Mouse (Mus musculus) G1E (cell line): ENCODE measurements around the gene Ptprj. TPM values are rescaled to one million over a fixed set of nuclear protein-coding genes. Genes with fewer than 3 reads are reported as not detected.

Source experiments
- ATAC-seq: 2 replicates; pipeline ENCODE4 v1.8.0; 2016; ENCODE audit warnings: mild to moderate bottlenecking; ENCODE audit not compliant: insufficient number of reproducible peaks, poor library complexity, low FRiP score, severe bottlenecking; ENCODE audit errors: extremely low read depth
- DNase-seq: peaks from one replicate; pipeline ENCODE4 v3.0.0; 2012; ENCODE audit warnings: low spot score
- H3K27me3 ChIP-seq: 2 replicates; pipeline ENCODE4 v1.6.1; 2012; ENCODE audit warnings: mild to moderate bottlenecking, low read length, inconsistent platforms; ENCODE audit not compliant: insufficient read depth
- H3K36me3 ChIP-seq: replicated peaks from 2 replicates; pipeline ENCODE3; 2012; ENCODE audit warnings: mild to moderate bottlenecking, inconsistent platforms
- H3K4me1 ChIP-seq: 2 replicates; pipeline ENCODE4 v1.6.1; 2012; ENCODE audit warnings: low read depth, low read length, inconsistent platforms, mixed read lengths; ENCODE audit not compliant: insufficient read depth
- H3K4me3 ChIP-seq: 2 replicates; pipeline ENCODE4 v1.5.1; 2012; ENCODE audit warnings: low read depth, mild to moderate bottlenecking, inconsistent platforms, low read length, moderate library complexity, mixed read lengths
- H3K9me3 ChIP-seq: replicated peaks from 2 replicates; pipeline ENCODE4 v1.6.1; 2012; ENCODE audit warnings: inconsistent platforms
- CTCF ChIP-seq: IDR thresholded peaks from 2 replicates; pipeline ENCODE4 v1.5.1; 2012; ENCODE audit warnings: low read depth, low read length, inconsistent platforms, mixed read lengths
- GATA1 ChIP-seq: IDR thresholded peaks from 2 replicates; pipeline ENCODE4 v1.6.1; 2012; ENCODE audit warnings: borderline replicate concordance, low read length, inconsistent platforms, mixed read lengths
- GATA2 ChIP-seq: IDR thresholded peaks from 2 replicates; pipeline ENCODE4 v1.6.1; 2012; ENCODE audit warnings: low read depth, low read length, inconsistent platforms, borderline replicate concordance
- POLR2AphosphoS5 ChIP-seq: IDR thresholded peaks from 2 replicates; pipeline ENCODE4 v1.6.1; 2012; ENCODE audit warnings: low read depth, low read length, inconsistent platforms; ENCODE audit not compliant: insufficient replicate concordance
- TAL1 ChIP-seq: conservative IDR thresholded peaks from 2 replicates; pipeline ENCODE4 v1.6.1; 2012; ENCODE audit warnings: low read depth, low read length, inconsistent platforms, mixed read lengths
- polyA plus RNA-seq: library from polyadenylated mRNA; stranded (reverse); fragments of >175 nt; gene quantifications from 2 replicates; pipeline ENCODE4 v1.2.3, GENCODE M21; 2012
- total RNA-seq, 2 experiments: library from RNA; stranded (forward) in 1 of 2; stranded (reverse) in 1 of 2; fragments of 200-1000 nt in 1 of 2; fragments of >200 nt in 1 of 2; fragmentation: Nextera tagmentation in 1 of 2; gene quantifications; 2 replicates each; pipeline ENCODE4 v1.2.3; 2014 to 2017

The Ptprj gene
- total and polyA plus RNA-seq, 3 experiments, result 0.02 to 0.44 TPM; not detected in 1

GRCm38 (mm10) chr2:90522455-90522854 is 58.0 kb downstream of the Ptprj start:
- H3K4me1 ChIP-seq, result no peaks in the 10 kb centered on the region
- H3K9me3 ChIP-seq, result no peaks in the 10 kb centered on the region
- ATAC-seq (no peak), DNase-seq (no peak)
- no peak overlapping the region for H3K4me3 ChIP-seq
- no peaks in the 10 kb centered on the region for H3K36me3 ChIP-seq
- TF ChIP-seq CTCF (no peak), TAL1 (no peak), GATA2 (no peak), GATA1 (no peak), POLR2AphosphoS5 (no peak)
- no peaks in the 10 kb centered on the region; the same call in 1 of the 2 replicates for H3K27me3 ChIP-seq

- DNase-seq (no peak), ATAC-seq (no peak)
- Histone ChIP-seq H3K9me3 (no peaks in the 10 kb centered on the region), H3K4me1 (no peaks in the 10 kb centered on the region), H3K36me3 (no peaks in the 10 kb centered on the region), H3K4me3 (no peak overlapping the region), H3K27me3 (no peaks in the 10 kb centered on the region; the same call in 1 of the 2 replicates)
- TF ChIP-seq CTCF (no peak), GATA1 (no peak), GATA2 (no peak), TAL1 (no peak), POLR2AphosphoS5 (no peak)
These were observed 58.5 kb downstream of the Ptprj start for GRCm38 (mm10) chr2:90521909-90522308.

GRCm38 (mm10) chr2:90518296-90518695 is 62.2 kb downstream of the Ptprj start:
- DNase-seq (no peak), ATAC-seq (no peak)
- Histone ChIP-seq H3K27me3 (peaks cover 6% of the 10 kb centered on the region; the same call in 1 of the 2 replicates), H3K36me3 (no peaks in the 10 kb centered on the region), H3K9me3 (no peaks in the 10 kb centered on the region), H3K4me3 (no peak overlapping the region), H3K4me1 (no peaks in the 10 kb centered on the region)
- TF ChIP-seq TAL1, result no peak
- TF ChIP-seq POLR2AphosphoS5, result no peak
- no peak for TF ChIP-seq GATA1
- no peak for TF ChIP-seq GATA2
- no peak for TF ChIP-seq CTCF

- ATAC-seq (no peak), DNase-seq (no peak)
- no peaks in the 10 kb centered on the region for H3K4me1 ChIP-seq
- H3K4me3 ChIP-seq, result no peak overlapping the region
- peaks cover 6% of the 10 kb centered on the region; the same call in 1 of the 2 replicates for H3K27me3 ChIP-seq
- H3K36me3 ChIP-seq, result no peaks in the 10 kb centered on the region
- TF ChIP-seq GATA1 (no peak), GATA2 (no peak), CTCF (no peak)
- no peaks in the 10 kb centered on the region for H3K9me3 ChIP-seq
These were observed 65.5 kb downstream of the Ptprj start for GRCm38 (mm10) chr2:90514969-90515368.

- no peaks in the 10 kb centered on the region for H3K4me1 ChIP-seq
- ATAC-seq, result no peak
- no peaks in the 10 kb centered on the region for H3K9me3 ChIP-seq
- peaks cover 4% of the 10 kb centered on the region; the same call in 1 of the 2 replicates for H3K27me3 ChIP-seq
- no peak overlapping the region for H3K4me3 ChIP-seq
- TF ChIP-seq POLR2AphosphoS5 (no peak), CTCF (no peak), TAL1 (no peak), GATA2 (no peak), GATA1 (no peak)
- DNase-seq, result no peak
- no peaks in the 10 kb centered on the region for H3K36me3 ChIP-seq
These were observed 71.2 kb downstream of the Ptprj start for GRCm38 (mm10) chr2:90509268-90509667.

- Histone ChIP-seq H3K4me3 (no peak overlapping the region), H3K36me3 (no peaks in the 10 kb centered on the region), H3K9me3 (no peaks in the 10 kb centered on the region), H3K4me1 (no peaks in the 10 kb centered on the region), H3K27me3 (peaks cover 7% of the 10 kb centered on the region; the same call in 1 of the 2 replicates)
- no peak for DNase-seq
- ATAC-seq, result no peak
- TF ChIP-seq GATA1 (no peak), POLR2AphosphoS5 (no peak), CTCF (no peak), GATA2 (no peak), TAL1 (no peak)
These were observed 74.3 kb downstream of the Ptprj start for GRCm38 (mm10) chr2:90506143-90506542.

- TF ChIP-seq GATA2, result no peak
- TF ChIP-seq POLR2AphosphoS5, result no peak
- no peak for TF ChIP-seq CTCF
- no peak for TF ChIP-seq GATA1
- TF ChIP-seq TAL1, result no peak
- Histone ChIP-seq H3K4me1 (no peaks in the 10 kb centered on the region), H3K36me3 (no peaks in the 10 kb centered on the region), H3K9me3 (no peaks in the 10 kb centered on the region), H3K27me3 (peaks cover 7% of the 10 kb centered on the region; the same call in 1 of the 2 replicates), H3K4me3 (no peak overlapping the region)
- no peak for ATAC-seq
- no peak for DNase-seq
These were observed 75.7 kb downstream of the Ptprj start for GRCm38 (mm10) chr2:90504731-90505171.
